Mouse (Mus musculus): ENCODE measurements around the gene Cul1. TPM values are rescaled to one million over a fixed set of nuclear protein-coding genes. Genes with fewer than 3 reads are reported as not detected.

Gene Cul1
- polyA plus RNA-seq, 1 experiment, result 112 TPM

DNA sequence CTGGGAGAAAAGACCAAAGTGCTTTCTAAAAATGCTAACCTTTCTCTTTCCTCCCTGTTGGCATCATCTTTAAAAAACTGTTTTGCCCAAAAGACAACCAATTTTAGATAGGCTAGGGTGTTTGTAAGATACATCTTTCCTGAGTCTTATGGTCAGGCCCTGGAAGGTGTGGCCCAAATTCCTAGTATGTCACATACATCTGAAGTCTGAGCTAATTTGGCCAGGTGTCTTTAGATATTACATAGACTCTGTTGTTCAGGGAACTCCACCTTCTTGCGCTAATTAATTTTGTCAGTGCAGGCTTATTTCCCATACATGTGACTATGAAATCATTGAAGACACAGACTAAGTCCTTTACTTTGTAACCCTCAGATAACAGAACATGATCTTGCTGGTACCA lies 2.6 kb downstream of the Cul1 start:
- DNase-seq, result no peak
- no peaks in the 10 kb centered on the region for H3K27me3 ChIP-seq (ENCODE audit: control insufficient read depth, insufficient read depth, low read length)
- no peak for TF ChIP-seq POLR2A (IDR thresholded peaks at IDR 0.05; ENCODE audit: borderline replicate concordance, insufficient read depth, low read length)
- TF ChIP-seq CTCF (IDR thresholded peaks at IDR 0.05; ENCODE audit: borderline replicate concordance, insufficient read depth, low read depth, low read length), result no peak
- 51% methylated on average over 1 of the region's 1 CpGs for WGBS
- H3K4me1 ChIP-seq (ENCODE audit: control insufficient read depth, insufficient read depth, low read length), result peaks cover 7% of the 10 kb centered on the region; the same call in 1 of the 2 replicates
- H3K4me3 ChIP-seq (replicated peaks; ENCODE audit: insufficient read depth, low read depth, low read length), result peak overlapping the region; percentile 5
- H3K27ac ChIP-seq (ENCODE audit: insufficient read depth, low read length), result no peak overlapping the region

DNA sequence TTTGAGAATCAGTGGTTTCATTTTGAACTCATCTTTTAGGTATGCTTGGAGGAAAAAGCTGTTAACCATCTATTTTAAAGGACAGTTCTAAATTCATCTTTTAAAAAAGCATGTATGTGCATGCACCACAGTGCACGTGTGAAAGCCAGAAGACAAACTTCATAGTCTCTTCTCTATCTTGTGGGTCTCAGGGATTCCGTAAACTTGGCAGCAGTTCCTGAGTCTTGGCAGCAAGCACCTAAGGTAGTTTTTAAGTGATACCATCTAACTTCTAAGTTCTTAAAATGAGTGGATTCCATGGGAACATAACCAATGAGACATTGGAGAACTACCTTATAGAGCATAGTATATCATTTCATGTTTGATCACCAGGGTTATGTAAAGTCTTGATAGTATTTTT lies 3.7 kb downstream of the Cul1 start:
- 10% methylated on average over 2 of the region's 2 CpGs for WGBS
- no peak for DNase-seq
- Histone ChIP-seq H3K27ac (ENCODE audit: insufficient read depth, low read length) (no peak overlapping the region), H3K27me3 (ENCODE audit: control insufficient read depth, insufficient read depth, low read length) (no peaks in the 10 kb centered on the region), H3K4me1 (ENCODE audit: control insufficient read depth, insufficient read depth, low read length) (peaks cover 7% of the 10 kb centered on the region; the same call in 1 of the 2 replicates), H3K4me3 (replicated peaks; ENCODE audit: insufficient read depth, low read depth, low read length) (no peak overlapping the region)
- TF ChIP-seq CTCF (IDR thresholded peaks at IDR 0.05; ENCODE audit: borderline replicate concordance, insufficient read depth, low read depth, low read length) (no peak), POLR2A (IDR thresholded peaks at IDR 0.05; ENCODE audit: borderline replicate concordance, insufficient read depth, low read length) (no peak)

DNA sequence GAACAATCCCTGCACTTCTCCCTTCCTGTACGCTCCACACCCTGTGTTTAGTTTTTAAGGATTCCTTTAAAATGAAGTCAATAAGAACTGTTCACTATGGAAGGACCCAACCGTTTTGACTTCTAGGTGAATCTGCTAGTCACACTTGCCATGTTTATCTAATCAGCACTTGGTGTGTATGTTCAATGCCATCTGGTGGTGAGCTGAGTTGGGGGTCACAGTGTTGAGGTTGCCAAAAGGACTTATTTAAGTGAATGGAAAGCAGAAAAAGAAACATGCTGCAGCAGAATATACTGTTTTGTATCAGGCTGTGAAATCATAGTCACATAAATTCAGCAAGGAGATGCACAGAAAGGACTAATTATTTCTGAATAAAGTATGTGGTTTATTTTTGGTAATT lies 12.2 kb downstream of the Cul1 start:
- no peak for TF ChIP-seq CTCF (IDR thresholded peaks at IDR 0.05; ENCODE audit: borderline replicate concordance, insufficient read depth, low read depth, low read length)
- TF ChIP-seq POLR2A (IDR thresholded peaks at IDR 0.05; ENCODE audit: borderline replicate concordance, insufficient read depth, low read length), result no peak
- WGBS, result 44% methylated on average over 2 of the region's 2 CpGs

DNA sequence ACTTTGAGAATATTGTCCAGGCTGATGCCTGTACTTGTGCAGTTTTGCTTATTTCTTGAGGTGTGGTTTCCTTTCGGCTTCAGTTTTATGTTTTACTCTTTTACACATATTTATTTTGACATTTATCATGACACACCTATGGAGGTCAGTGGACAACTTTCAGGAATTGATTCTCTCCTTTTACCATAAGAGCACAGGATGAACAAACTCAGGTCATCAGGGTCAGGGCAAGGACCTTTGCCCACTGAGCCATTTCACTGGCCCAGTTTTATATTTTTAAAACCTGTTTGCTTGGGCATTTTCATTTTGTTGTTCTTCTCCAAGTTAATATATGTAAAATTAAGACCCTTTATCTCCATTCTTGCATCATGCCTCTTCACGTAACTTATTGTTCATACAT lies 13.3 kb downstream of the Cul1 start:
- H3K27ac ChIP-seq (ENCODE audit: insufficient read depth, low read length), result no peak overlapping the region
- DNase-seq, result no peak
- TF ChIP-seq POLR2A (IDR thresholded peaks at IDR 0.05; ENCODE audit: borderline replicate concordance, insufficient read depth, low read length) (no peak), CTCF (IDR thresholded peaks at IDR 0.05; ENCODE audit: borderline replicate concordance, insufficient read depth, low read depth, low read length) (no peak)
- 94% methylated on average over 2 of the region's 2 CpGs for WGBS
- H3K4me3 ChIP-seq (replicated peaks; ENCODE audit: insufficient read depth, low read depth, low read length), result no peak overlapping the region
- H3K27me3 ChIP-seq (ENCODE audit: control insufficient read depth, insufficient read depth, low read length), result no peaks in the 10 kb centered on the region
- no peaks in the 10 kb centered on the region for H3K4me1 ChIP-seq (ENCODE audit: control insufficient read depth, insufficient read depth, low read length)

More for the DNA sequence above, 12.2 kb downstream of the Cul1 start:
- DNase-seq, result no peak
- H3K4me1 ChIP-seq (ENCODE audit: control insufficient read depth, insufficient read depth, low read length), result no peaks in the 10 kb centered on the region
- no peaks in the 10 kb centered on the region for H3K27me3 ChIP-seq (ENCODE audit: control insufficient read depth, insufficient read depth, low read length)
- H3K27ac ChIP-seq (ENCODE audit: insufficient read depth, low read length), result no peak overlapping the region
- no peak overlapping the region for H3K4me3 ChIP-seq (replicated peaks; ENCODE audit: insufficient read depth, low read depth, low read length)

DNA sequence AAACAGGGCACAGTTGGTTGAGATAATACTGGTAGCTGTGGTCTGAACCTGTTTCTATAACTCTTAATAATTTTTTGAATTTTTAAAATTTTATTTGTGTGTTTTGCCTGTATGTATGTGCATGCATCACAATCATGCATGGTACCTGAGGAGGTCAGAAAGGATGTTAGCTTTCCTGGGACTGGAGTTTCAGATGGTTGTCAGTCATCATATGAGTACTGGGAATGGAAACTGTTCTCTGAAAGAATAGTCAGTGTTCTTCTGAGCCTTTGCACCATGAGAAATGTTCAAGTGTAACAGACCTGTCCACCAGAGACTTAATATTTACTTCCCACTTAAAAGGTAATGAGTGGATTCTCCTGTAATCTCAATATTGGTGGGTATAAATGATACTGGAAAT lies 13.9 kb downstream of the Cul1 start:
- Histone ChIP-seq H3K4me3 (replicated peaks; ENCODE audit: insufficient read depth, low read depth, low read length) (no peak overlapping the region), H3K27ac (ENCODE audit: insufficient read depth, low read length) (no peak overlapping the region), H3K27me3 (ENCODE audit: control insufficient read depth, insufficient read depth, low read length) (no peaks in the 10 kb centered on the region), H3K4me1 (ENCODE audit: control insufficient read depth, insufficient read depth, low read length) (no peaks in the 10 kb centered on the region)
- DNase-seq, result no peak
- TF ChIP-seq CTCF (IDR thresholded peaks at IDR 0.05; ENCODE audit: borderline replicate concordance, insufficient read depth, low read depth, low read length), result no peak

DNA sequence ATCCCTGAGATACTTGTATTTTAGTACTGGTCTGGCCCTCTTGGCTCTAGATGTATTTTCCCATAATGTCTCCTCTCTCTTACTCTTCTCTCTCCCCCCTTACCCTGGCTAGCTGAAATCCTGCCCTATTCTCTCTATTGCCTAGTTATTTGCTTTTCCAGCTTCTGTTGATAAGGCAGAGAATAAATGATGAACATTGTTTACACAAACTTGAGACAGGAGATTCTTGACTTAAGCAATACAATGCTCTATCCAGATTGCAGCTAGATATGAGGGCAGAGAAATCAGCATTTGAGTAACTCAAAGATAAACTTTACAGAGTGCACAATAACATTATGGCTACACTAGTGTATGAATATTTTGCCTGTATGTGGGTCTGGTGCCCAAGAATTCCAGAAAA lies 16.6 kb downstream of the Cul1 start:
- no peaks in the 10 kb centered on the region for H3K27me3 ChIP-seq (ENCODE audit: control insufficient read depth, insufficient read depth, low read length)
- H3K27ac ChIP-seq (ENCODE audit: insufficient read depth, low read length), result no peak overlapping the region
- DNase-seq, result no peak
- TF ChIP-seq CTCF (IDR thresholded peaks at IDR 0.05; ENCODE audit: borderline replicate concordance, insufficient read depth, low read depth, low read length), result no peak
- TF ChIP-seq POLR2A (IDR thresholded peaks at IDR 0.05; ENCODE audit: borderline replicate concordance, insufficient read depth, low read length), result no peak
- H3K4me3 ChIP-seq (replicated peaks; ENCODE audit: insufficient read depth, low read depth, low read length), result no peak overlapping the region
- no peaks in the 10 kb centered on the region for H3K4me1 ChIP-seq (ENCODE audit: control insufficient read depth, insufficient read depth, low read length)

DNA sequence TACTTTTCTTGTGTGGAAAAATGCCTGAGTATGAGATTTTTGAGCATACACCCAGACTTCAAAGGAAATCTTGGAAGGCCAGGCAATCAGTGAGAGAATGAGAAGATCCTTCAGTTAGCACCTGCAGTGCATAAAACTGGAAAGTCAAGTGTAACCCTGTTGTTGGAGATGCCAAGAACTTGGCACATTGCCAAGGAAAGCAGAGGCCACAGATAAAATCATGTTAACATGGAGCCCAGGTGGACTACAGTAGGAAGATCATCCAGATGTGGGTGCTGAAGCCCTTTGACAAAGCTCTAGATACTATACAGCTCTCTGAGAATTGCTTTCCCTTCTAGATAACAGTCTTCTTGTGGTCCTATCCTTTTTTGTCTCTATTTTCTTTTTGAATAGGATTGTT lies 19.2 kb downstream of the Cul1 start:
- no peak for TF ChIP-seq POLR2A (IDR thresholded peaks at IDR 0.05; ENCODE audit: borderline replicate concordance, insufficient read depth, low read length)
- TF ChIP-seq CTCF (IDR thresholded peaks at IDR 0.05; ENCODE audit: borderline replicate concordance, insufficient read depth, low read depth, low read length), result no peak
- H3K27ac ChIP-seq (ENCODE audit: insufficient read depth, low read length), result no peak overlapping the region
- DNase-seq, result peak in 1 of 2 experiments; percentile 25
- H3K27me3 ChIP-seq (ENCODE audit: control insufficient read depth, insufficient read depth, low read length), result no peaks in the 10 kb centered on the region
- no peak overlapping the region for H3K4me3 ChIP-seq (replicated peaks; ENCODE audit: insufficient read depth, low read depth, low read length)
- no peaks in the 10 kb centered on the region for H3K4me1 ChIP-seq (ENCODE audit: control insufficient read depth, insufficient read depth, low read length)

- WGBS, result 98% methylated on average over 1 of the region's 1 CpGs
- no peaks in the 10 kb centered on the region for H3K27me3 ChIP-seq (ENCODE audit: control insufficient read depth, insufficient read depth, low read length)
Measured at GRCm38 (mm10) chr6:47482027-47482426, 28.8 kb downstream of the Cul1 start.

More at GRCm38 (mm10) chr6:47482027-47482426, 28.8 kb downstream of the Cul1 start:
- Histone ChIP-seq H3K27ac (ENCODE audit: insufficient read depth, low read length) (no peak overlapping the region), H3K4me1 (ENCODE audit: control insufficient read depth, insufficient read depth, low read length) (no peaks in the 10 kb centered on the region), H3K4me3 (replicated peaks; ENCODE audit: insufficient read depth, low read depth, low read length) (no peak overlapping the region)
- DNase-seq, result no peak
- TF ChIP-seq POLR2A (IDR thresholded peaks at IDR 0.05; ENCODE audit: borderline replicate concordance, insufficient read depth, low read length) (no peak), CTCF (IDR thresholded peaks at IDR 0.05; ENCODE audit: borderline replicate concordance, insufficient read depth, low read depth, low read length) (no peak)
